Mouse (Mus musculus): Measurements from ENCODE around the gene Fcrlb. TPM values are rescaled to one million over a fixed set of nuclear protein-coding genes. Genes with fewer than 3 reads are reported as not detected.

The Fcrlb gene
- polyA plus RNA-seq, 1 experiment from 2014 or later, result 0.12 TPM

- Histone ChIP-seq H3K4me1 (no peaks in the 10 kb centered on the region), H3K4me3 (replicated peaks) (no peak overlapping the region), H3K4me2 (replicated peaks) (no peak overlapping the region), H3K9me3 (replicated peaks) (no peaks in the 10 kb centered on the region), H3K27ac (replicated peaks) (no peak overlapping the region), H3K9ac (no peak overlapping the region), H3K36me3 (no peaks in the 10 kb centered on the region), H3K27me3 (no peaks in the 10 kb centered on the region)
- ATAC-seq (ENCODE audit: insufficient number of reproducible peaks, low FRiP score, low TSS enrichment, low read depth), result no peak
- 63% methylated on average over 6 of the region's 6 CpGs for WGBS
Observed at GRCm38 (mm10) chr1:170933386-170933920, 20.7 kb upstream of the Fcrlb start.

DNA sequence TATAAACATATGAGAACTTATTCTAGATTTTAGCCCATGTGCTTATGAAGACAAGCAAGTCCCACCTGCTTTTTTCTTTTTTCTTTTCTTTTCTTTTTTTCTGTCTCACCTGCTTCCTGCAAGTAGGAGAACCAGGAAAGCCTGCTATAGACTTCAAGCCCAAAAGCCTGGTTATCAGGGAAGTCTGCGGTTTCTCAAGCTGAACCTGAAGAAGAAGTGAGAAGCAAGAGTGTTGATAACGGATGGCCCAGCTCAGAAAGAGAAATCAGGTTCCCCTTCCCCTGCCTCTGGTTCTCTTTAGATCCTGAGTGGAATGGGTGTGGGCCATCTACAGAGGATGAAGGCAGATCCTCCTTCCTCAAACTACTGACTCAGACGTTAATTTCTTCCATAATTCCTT, 19.3 kb upstream of the Fcrlb start:
- Histone ChIP-seq H3K9ac (no peak overlapping the region), H3K4me2 (replicated peaks) (no peak overlapping the region), H3K36me3 (no peaks in the 10 kb centered on the region), H3K4me3 (replicated peaks) (no peak overlapping the region), H3K27ac (replicated peaks) (no peak overlapping the region), H3K9me3 (replicated peaks) (no peaks in the 10 kb centered on the region), H3K27me3 (no peaks in the 10 kb centered on the region), H3K4me1 (no peaks in the 10 kb centered on the region)
- 75% methylated on average over 3 of the region's 3 CpGs for WGBS
- no peak for ATAC-seq (ENCODE audit: insufficient number of reproducible peaks, low FRiP score, low TSS enrichment, low read depth)

GRCm38 (mm10) chr1:170929245-170929644, 16.5 kb upstream of the Fcrlb start:
- no peak overlapping the region for H3K27ac ChIP-seq (replicated peaks)
- WGBS, result 83% methylated on average over 4 of the region's 4 CpGs
- no peak overlapping the region for H3K4me3 ChIP-seq (replicated peaks)
- H3K9ac ChIP-seq, result no peak overlapping the region
- H3K27me3 ChIP-seq, result no peaks in the 10 kb centered on the region
- H3K36me3 ChIP-seq, result no peaks in the 10 kb centered on the region
- H3K9me3 ChIP-seq (replicated peaks), result no peaks in the 10 kb centered on the region
- H3K4me2 ChIP-seq (replicated peaks), result no peak overlapping the region
- no peak for ATAC-seq (ENCODE audit: insufficient number of reproducible peaks, low FRiP score, low TSS enrichment, low read depth)
- no peaks in the 10 kb centered on the region for H3K4me1 ChIP-seq

- H3K4me1 ChIP-seq, result no peaks in the 10 kb centered on the region
- H3K36me3 ChIP-seq, result no peaks in the 10 kb centered on the region
- 55% methylated on average over 2 of the region's 2 CpGs for WGBS
- no peak overlapping the region for H3K9ac ChIP-seq
- ATAC-seq (ENCODE audit: insufficient number of reproducible peaks, low FRiP score, low TSS enrichment, low read depth), result no peak
- H3K27me3 ChIP-seq, result no peaks in the 10 kb centered on the region
- no peak overlapping the region for H3K4me3 ChIP-seq (replicated peaks)
- H3K9me3 ChIP-seq (replicated peaks), result no peaks in the 10 kb centered on the region
- no peak overlapping the region for H3K27ac ChIP-seq (replicated peaks)
- no peak overlapping the region for H3K4me2 ChIP-seq (replicated peaks)
Observed at GRCm38 (mm10) chr1:170928467-170928866, 15.7 kb upstream of the Fcrlb start.

- Histone ChIP-seq H3K9me3 (replicated peaks) (no peaks in the 10 kb centered on the region), H3K4me3 (replicated peaks) (no peak within 1 kb of the TSS), H3K36me3 (no peaks in the 10 kb centered on the region), H3K4me2 (replicated peaks) (no peak within 1 kb of the TSS), H3K9ac (no peak within 1 kb of the TSS), H3K27me3 (no peaks in the 10 kb centered on the region), H3K4me1 (no peaks in the 10 kb centered on the region), H3K27ac (replicated peaks) (no peak within 1 kb of the TSS)
- WGBS, result 72% methylated on average over 3 of the region's 3 CpGs
- ATAC-seq (ENCODE audit: insufficient number of reproducible peaks, low FRiP score, low TSS enrichment, low read depth), result no peak
Observed at GRCm38 (mm10) chr1:170927378-170927777, 14.6 kb upstream of the Fcrlb start, which contains the start of gene Fcrla. Gene Fcrla (minus strand): TSS chr1:170927583.

DNA sequence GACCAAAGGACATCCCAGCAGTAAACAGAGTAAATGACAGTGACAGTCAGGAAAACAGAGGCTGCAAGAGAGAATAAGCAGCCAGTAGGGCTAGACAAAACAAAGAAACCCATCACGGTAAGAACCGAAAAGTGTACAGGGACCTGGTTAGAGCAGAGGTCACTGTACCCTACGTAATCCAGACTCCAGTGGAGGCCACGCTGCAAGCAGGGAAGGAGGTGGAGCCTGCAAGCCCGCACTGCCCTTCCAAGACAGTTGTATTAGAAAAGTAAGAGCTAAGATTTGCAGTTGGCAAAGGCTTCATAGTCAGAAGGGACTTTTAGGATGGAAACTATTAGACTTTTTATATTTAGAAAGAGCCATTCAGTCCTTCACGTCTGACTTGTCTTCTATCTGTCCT, 14.2 kb upstream of the Fcrlb start:
- no peak overlapping the region for H3K4me2 ChIP-seq (replicated peaks)
- H3K27ac ChIP-seq (replicated peaks), result no peak overlapping the region
- H3K9me3 ChIP-seq (replicated peaks), result no peaks in the 10 kb centered on the region
- WGBS, result 54% methylated on average over 6 of the region's 6 CpGs
- no peak overlapping the region for H3K9ac ChIP-seq
- H3K4me3 ChIP-seq (replicated peaks), result no peak overlapping the region
- ATAC-seq (ENCODE audit: insufficient number of reproducible peaks, low FRiP score, low TSS enrichment, low read depth), result no peak
- H3K27me3 ChIP-seq, result no peaks in the 10 kb centered on the region
- H3K36me3 ChIP-seq, result no peaks in the 10 kb centered on the region
- no peaks in the 10 kb centered on the region for H3K4me1 ChIP-seq

DNA sequence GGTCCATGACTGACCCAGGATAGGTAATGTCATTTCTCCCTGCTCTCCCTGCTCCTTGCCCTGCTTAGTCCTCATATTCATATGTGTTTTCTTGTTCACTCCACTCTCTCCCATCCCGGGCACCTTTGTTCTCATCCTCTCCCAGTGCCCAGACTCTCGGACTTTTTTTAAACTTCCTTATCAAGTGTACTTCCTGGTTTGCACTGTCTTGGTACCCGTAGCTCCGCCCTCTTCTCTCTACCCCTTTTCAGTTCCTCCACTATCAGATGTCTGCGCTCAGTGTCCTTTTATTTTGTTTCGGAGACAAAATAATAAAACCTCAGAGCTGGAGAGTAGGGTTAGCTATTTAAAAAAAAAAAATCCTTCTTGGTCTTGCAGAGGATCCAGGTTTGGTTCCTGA, 11.7 kb upstream of the Fcrlb start:
- H3K27ac ChIP-seq (replicated peaks), result no peak overlapping the region
- 82% methylated on average over 6 of the region's 6 CpGs for WGBS
- no peaks in the 10 kb centered on the region for H3K4me1 ChIP-seq

GRCm38 (mm10) chr1:170919308-170919707, 6.6 kb upstream of the Fcrlb start:
- no peak for ATAC-seq (ENCODE audit: insufficient number of reproducible peaks, low FRiP score, low TSS enrichment, low read depth)
- no peak overlapping the region for H3K27ac ChIP-seq (replicated peaks)
- 93% methylated on average over 8 of the region's 8 CpGs for WGBS
- H3K4me3 ChIP-seq (replicated peaks), result no peak overlapping the region
- no peak overlapping the region for H3K4me2 ChIP-seq (replicated peaks)
- H3K4me1 ChIP-seq, result no peaks in the 10 kb centered on the region
- H3K27me3 ChIP-seq, result no peaks in the 10 kb centered on the region
- no peak overlapping the region for H3K9ac ChIP-seq
- H3K9me3 ChIP-seq (replicated peaks), result no peaks in the 10 kb centered on the region
- H3K36me3 ChIP-seq, result no peaks in the 10 kb centered on the region

More for the DNA sequence above, 11.7 kb upstream of the Fcrlb start:
- no peaks in the 10 kb centered on the region for H3K9me3 ChIP-seq (replicated peaks)
- H3K9ac ChIP-seq, result no peak overlapping the region
- no peak for ATAC-seq (ENCODE audit: insufficient number of reproducible peaks, low FRiP score, low TSS enrichment, low read depth)
- no peaks in the 10 kb centered on the region for H3K27me3 ChIP-seq
- no peak overlapping the region for H3K4me2 ChIP-seq (replicated peaks)
- H3K36me3 ChIP-seq, result no peaks in the 10 kb centered on the region
- H3K4me3 ChIP-seq (replicated peaks), result no peak overlapping the region

- ATAC-seq (ENCODE audit: insufficient number of reproducible peaks, low FRiP score, low TSS enrichment, low read depth), result no peak
- Histone ChIP-seq H3K9ac (no peak overlapping the region), H3K4me1 (no peaks in the 10 kb centered on the region), H3K27me3 (no peaks in the 10 kb centered on the region), H3K36me3 (no peaks in the 10 kb centered on the region), H3K4me3 (replicated peaks) (no peak overlapping the region), H3K9me3 (replicated peaks) (no peaks in the 10 kb centered on the region), H3K27ac (replicated peaks) (no peak overlapping the region), H3K4me2 (replicated peaks) (no peak overlapping the region)
- 69% methylated on average over 5 of the region's 5 CpGs for WGBS
Observed at GRCm38 (mm10) chr1:170915657-170916056, 2.9 kb upstream of the Fcrlb start.

- no peaks in the 10 kb centered on the region for H3K36me3 ChIP-seq
- ATAC-seq (ENCODE audit: insufficient number of reproducible peaks, low FRiP score, low TSS enrichment, low read depth), result no peak
- H3K9me3 ChIP-seq (replicated peaks), result no peaks in the 10 kb centered on the region
- H3K4me1 ChIP-seq, result peaks cover 16% of the 10 kb centered on the region
- no peak overlapping the region for H3K4me3 ChIP-seq (replicated peaks)
- no peak overlapping the region for H3K4me2 ChIP-seq (replicated peaks)
- H3K9ac ChIP-seq, result no peak overlapping the region
- H3K27me3 ChIP-seq, result peaks cover 25% of the 10 kb centered on the region
- no peak overlapping the region for H3K27ac ChIP-seq (replicated peaks)
- WGBS, result 73% methylated on average over 11 of the region's 11 CpGs
Observed at GRCm38 (mm10) chr1:170911907-170912660, 657 bp downstream of the Fcrlb start.

- Histone ChIP-seq H3K4me1 (peaks cover 16% of the 10 kb centered on the region), H3K4me2 (replicated peaks) (peak overlapping the region; percentile 91), H3K27me3 (peaks cover 38% of the 10 kb centered on the region), H3K27ac (replicated peaks) (no peak overlapping the region), H3K9me3 (replicated peaks) (no peaks in the 10 kb centered on the region), H3K9ac (no peak overlapping the region), H3K4me3 (replicated peaks) (peak overlapping the region; percentile 49), H3K36me3 (no peaks in the 10 kb centered on the region)
- ATAC-seq (ENCODE audit: insufficient number of reproducible peaks, low FRiP score, low TSS enrichment, low read depth), result no peak
- 4% methylated on average over 21 of the region's 21 CpGs for WGBS
Observed at GRCm38 (mm10) chr1:170908341-170908740, 4.4 kb downstream of the Fcrlb start.
